Mouse (Mus musculus) liver, postnatal 0 days (tissue): ENCODE results near the gene Pth2r. TPM values are rescaled to one million over a fixed set of nuclear protein-coding genes. Genes with fewer than 3 reads are reported as not detected.

Experiments used
- ATAC-seq: fragments of 200-750 bp; cut with Nextera tagmentation; 2 replicates; pipeline ENCODE4 v1.8.0; 2017; ENCODE audit warnings: mild to moderate bottlenecking, moderate library complexity
- DNase-seq: peaks from one replicate; pipeline ENCODE4 v3.0.0-alpha.2; 2016
- H3K27ac ChIP-seq: fragments of 300-500 bp; sonication (generic); 2 replicates; pipeline ENCODE4 v1.5.1; 2014; ENCODE audit warnings: antibody characterized with exemption, moderate library complexity, mild to moderate bottlenecking, low read depth
- H3K27me3 ChIP-seq: fragments of 300-500 bp; sonication (generic); 2 replicates; pipeline ENCODE4 v1.6.1; 2014; ENCODE audit warnings: low read length, control low read depth, mixed read lengths; ENCODE audit not compliant: insufficient read depth
- H3K36me3 ChIP-seq: fragments of 300-500 bp; sonication (generic); replicated peaks from 2 replicates; pipeline ENCODE4 v1.6.1; 2014; ENCODE audit warnings: mild to moderate bottlenecking, control low read depth, low read length, moderate library complexity, mixed read lengths; ENCODE audit not compliant: insufficient read depth
- H3K4me1 ChIP-seq: fragments of 300-500 bp; sonication (generic); 2 replicates; pipeline ENCODE4 v1.6.1; 2014; ENCODE audit warnings: antibody characterized with exemption, mild to moderate bottlenecking, control low read depth; ENCODE audit not compliant: insufficient read depth
- H3K4me2 ChIP-seq: fragments of 300-500 bp; sonication (generic); 2 replicates; pipeline ENCODE4 v1.6.1; 2014; ENCODE audit warnings: low read depth, mild to moderate bottlenecking, low read length, moderate library complexity, mixed read lengths
- H3K4me3 ChIP-seq: fragments of 300-500 bp; sonication (generic); 2 replicates; pipeline ENCODE4 v1.5.1; 2014; ENCODE audit warnings: low read depth, low read length
- H3K9ac ChIP-seq: fragments of 300-500 bp; sonication (generic); replicated peaks from 2 replicates; pipeline ENCODE4 v1.6.1; 2014; ENCODE audit warnings: mild to moderate bottlenecking, moderate library complexity
- H3K9me3 ChIP-seq: fragments of 300-500 bp; sonication (generic); 2 replicates; pipeline ENCODE4 v1.6.1; 2016; ENCODE audit warnings: mild to moderate bottlenecking, control low read depth, low read length, mixed read lengths
- CTCF ChIP-seq: sonication (generic); IDR thresholded peaks from 2 replicates; pipeline ENCODE4 v1.5.1; 2016; ENCODE audit warnings: antibody characterized with exemption, low read depth
- EP300 ChIP-seq: IDR thresholded peaks from 2 replicates; pipeline ENCODE4 v1.6.1; 2016; ENCODE audit warnings: antibody characterized with exemption, low read depth, mild to moderate bottlenecking
- whole genome bisulfite sequencing: fragments of 180-500 bp; shearing (Covaris S2); extraction: QIAGEN DNeasy Blood & Tissue Kit; methylation state at CpG from one replicate; pipeline ENCODE4 v1.1.7; 2014; ENCODE audit not compliant: insufficient replicate concordance; 5-methylcytosine and 5-hydroxymethylcytosine counted together
- polyA plus RNA-seq: library from polyadenylated mRNA; unstranded; fragments of >200 nt; fragmentation: Nextera tagmentation; extraction: Ambion mirVana; gene quantifications from 2 replicates; pipeline ENCODE4 v1.2.1, GENCODE M21; 2015

The Pth2r gene
- polyA plus RNA-seq, result 0.06 and 0.07 TPM in 2 replicates

DNA sequence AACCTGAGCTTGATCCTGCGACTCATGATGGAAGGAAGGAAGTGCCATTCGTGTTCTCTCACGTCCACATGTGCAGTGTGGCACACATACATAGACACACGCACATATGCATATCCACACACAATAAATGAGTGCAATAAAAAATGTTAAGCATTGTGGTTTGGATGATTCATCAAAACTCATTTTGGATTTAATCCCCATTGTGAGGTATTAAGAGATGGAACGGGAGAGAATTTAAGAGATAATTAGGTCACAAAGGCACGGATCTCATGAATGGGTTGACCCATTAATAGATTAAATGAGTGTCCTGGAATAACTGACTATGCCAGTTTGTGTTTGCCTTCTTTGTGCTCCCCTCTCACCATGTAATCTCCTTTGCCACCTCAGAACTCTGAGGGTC lies at the start of gene Pth2r:
Gene Pth2r (plus strand): TSS at position 301 of the 400 bp plus-strand sequence.
- Histone ChIP-seq H3K9me3 (no peaks in the 10 kb centered on the region), H3K36me3 (no peaks in the 10 kb centered on the region), H3K27me3 (no peaks in the 10 kb centered on the region), H3K27ac (no peak within 1 kb of the TSS), H3K4me3 (no peak within 1 kb of the TSS), H3K4me2 (no peak within 1 kb of the TSS), H3K4me1 (no peaks in the 10 kb centered on the region), H3K9ac (no peak within 1 kb of the TSS)
- WGBS, result 75% methylated on average over 6 of the region's 6 CpGs
- ATAC-seq, result no peak
- TF ChIP-seq CTCF (no peak), EP300 (no peak)
- no peak for DNase-seq

DNA sequence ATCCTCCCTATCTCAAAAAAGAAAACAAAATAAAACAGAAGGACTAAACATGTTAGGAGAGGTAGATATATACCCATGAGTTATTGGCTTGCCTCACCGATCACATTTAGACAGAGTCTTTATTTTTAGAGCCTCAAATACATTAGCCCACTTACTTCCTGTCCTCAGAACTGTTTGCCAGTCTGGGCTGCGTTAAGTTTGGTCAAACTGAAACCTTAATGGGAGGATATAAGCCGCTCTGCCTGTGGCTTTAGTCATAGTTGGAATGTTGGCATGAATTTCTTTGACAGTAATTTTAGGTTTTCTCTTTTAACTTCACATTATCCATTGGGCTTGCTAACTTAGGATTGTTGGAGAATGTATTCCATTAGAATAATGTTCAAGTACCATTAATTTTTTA lies 44.1 kb upstream of the Pth2r start:
- Histone ChIP-seq H3K9ac (no peak overlapping the region), H3K27ac (no peak overlapping the region), H3K4me1 (no peaks in the 10 kb centered on the region), H3K36me3 (peaks cover 28% of the 10 kb centered on the region), H3K9me3 (no peaks in the 10 kb centered on the region), H3K27me3 (no peaks in the 10 kb centered on the region), H3K4me3 (no peak overlapping the region), H3K4me2 (no peak overlapping the region)
- no peak for ATAC-seq
- TF ChIP-seq CTCF (no peak), EP300 (no peak)
- WGBS, result 59% methylated on average over 3 of the region's 3 CpGs
- DNase-seq, result no peak

DNA sequence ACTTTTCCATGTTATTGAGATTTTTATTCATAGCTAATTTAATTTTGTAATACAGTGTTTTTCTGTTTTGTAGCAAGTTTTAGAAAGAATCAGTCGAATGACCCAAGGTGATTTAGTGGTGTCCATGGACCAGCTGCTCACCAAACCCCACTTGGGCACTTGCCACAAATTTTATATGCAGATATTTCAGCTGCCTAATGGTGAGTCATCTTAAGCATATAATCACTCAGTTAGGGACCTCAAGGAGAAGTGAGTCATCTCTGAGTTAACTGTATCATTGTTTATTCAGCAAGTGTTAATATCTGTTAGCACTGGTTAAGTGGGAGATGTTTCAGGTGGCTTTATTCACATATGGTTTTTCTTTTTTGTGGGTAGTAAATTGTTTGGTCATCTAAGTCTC lies 36.2 kb upstream of the Pth2r start:
- DNase-seq, result no peak

DNA sequence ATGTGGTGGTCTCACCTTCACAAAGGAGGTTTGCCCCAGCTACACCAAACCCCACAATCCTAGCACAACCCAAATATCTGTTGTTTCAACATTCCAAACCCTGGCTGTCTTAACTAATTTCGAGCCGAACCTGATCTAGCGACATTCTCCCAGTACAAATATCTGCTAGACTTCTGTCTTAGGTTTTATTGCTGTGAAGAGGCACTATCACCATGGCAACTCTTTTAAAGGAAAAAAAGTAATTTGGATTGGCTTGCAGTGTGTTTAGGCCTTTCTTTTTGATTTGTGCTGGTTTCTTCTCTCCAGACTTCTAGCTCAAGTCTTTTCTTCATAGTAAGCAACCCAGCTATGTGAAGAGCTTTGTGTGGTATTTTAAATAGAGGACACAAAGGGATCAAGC lies 1.4 kb upstream of the Pth2r start:
- no peaks in the 10 kb centered on the region for H3K27me3 ChIP-seq
- no peaks in the 10 kb centered on the region for H3K4me1 ChIP-seq
- no peak for DNase-seq
- ATAC-seq, result no peak
- no peak overlapping the region for H3K4me3 ChIP-seq
- no peak overlapping the region for H3K4me2 ChIP-seq
- WGBS, result 77% methylated on average over 3 of the region's 3 CpGs
- H3K27ac ChIP-seq, result no peak overlapping the region
- H3K9ac ChIP-seq, result no peak overlapping the region
- H3K36me3 ChIP-seq, result no peaks in the 10 kb centered on the region
- no peaks in the 10 kb centered on the region for H3K9me3 ChIP-seq
- TF ChIP-seq EP300 (no peak), CTCF (no peak)

More for the DNA sequence above, 36.2 kb upstream of the Pth2r start:
- Histone ChIP-seq H3K4me2 (no peak overlapping the region), H3K27ac (no peak overlapping the region), H3K36me3 (peaks cover 13% of the 10 kb centered on the region), H3K27me3 (no peaks in the 10 kb centered on the region), H3K9me3 (no peaks in the 10 kb centered on the region), H3K4me1 (no peaks in the 10 kb centered on the region), H3K4me3 (no peak overlapping the region), H3K9ac (no peak overlapping the region)
- TF ChIP-seq EP300 (no peak), CTCF (no peak)
- 88% methylated on average over 1 of the region's 1 CpGs for WGBS
- no peak for ATAC-seq

DNA sequence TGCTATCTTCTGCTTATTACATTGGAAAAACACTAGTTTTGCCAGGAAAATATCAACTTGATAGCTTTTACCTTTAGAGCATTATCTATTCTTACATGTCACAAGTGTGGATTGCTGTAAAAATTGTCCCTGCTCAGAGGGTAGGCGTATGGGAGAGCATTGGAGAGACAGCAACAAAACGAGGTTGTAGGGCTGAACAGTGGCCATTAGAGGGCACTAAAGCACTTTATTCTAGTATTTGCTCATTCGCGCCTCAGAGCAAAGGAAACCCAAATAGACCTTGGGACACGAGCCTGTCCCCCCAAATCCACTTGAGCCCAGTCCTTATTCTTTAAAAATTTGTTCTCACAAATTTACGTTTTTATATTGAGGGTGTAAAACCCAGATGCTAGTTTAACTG lies 910 bp downstream of the Pth2r start:
- no peaks in the 10 kb centered on the region for H3K36me3 ChIP-seq
- TF ChIP-seq CTCF (peak; percentile 67), EP300 (no peak)
- 9% methylated on average over 6 of the region's 6 CpGs for WGBS
- H3K4me2 ChIP-seq, result no peak overlapping the region
- H3K27ac ChIP-seq, result no peak overlapping the region
- no peaks in the 10 kb centered on the region for H3K9me3 ChIP-seq
- no peaks in the 10 kb centered on the region for H3K4me1 ChIP-seq
- no peak overlapping the region for H3K4me3 ChIP-seq
- DNase-seq, result peak; percentile 30
- H3K27me3 ChIP-seq, result no peaks in the 10 kb centered on the region
- no peak overlapping the region for H3K9ac ChIP-seq
- ATAC-seq, result no peak

DNA sequence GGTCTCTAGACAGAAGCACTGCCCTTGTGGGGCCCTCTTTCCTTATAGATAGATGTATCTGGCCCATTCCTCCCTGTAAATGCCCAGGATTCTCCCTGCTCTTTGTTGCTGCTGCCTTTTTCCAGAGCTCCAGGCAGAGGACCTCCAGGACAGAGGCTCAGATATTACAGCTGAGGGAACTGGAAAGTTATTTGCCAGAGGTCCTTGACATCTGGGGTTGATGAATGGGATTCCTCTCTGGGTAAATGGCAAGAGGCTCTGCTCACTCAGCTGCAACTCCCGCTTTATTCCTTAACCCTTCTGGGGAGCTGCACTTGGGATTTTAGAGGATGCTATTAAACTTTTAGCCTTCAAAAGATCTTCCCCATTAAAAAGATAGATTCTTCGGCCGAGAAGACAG lies 26.6 kb downstream of the Pth2r start:
- H3K4me1 ChIP-seq, result no peaks in the 10 kb centered on the region

More for the DNA sequence above, 26.6 kb downstream of the Pth2r start:
- H3K9me3 ChIP-seq, result no peaks in the 10 kb centered on the region
- peaks cover 11% of the 10 kb centered on the region for H3K27me3 ChIP-seq
- no peak overlapping the region for H3K27ac ChIP-seq
- DNase-seq, result no peak
- 75% methylated on average over 3 of the region's 3 CpGs for WGBS
- no peak overlapping the region for H3K4me2 ChIP-seq
- no peaks in the 10 kb centered on the region for H3K36me3 ChIP-seq
- ATAC-seq, result no peak
- no peak overlapping the region for H3K9ac ChIP-seq
- TF ChIP-seq EP300 (no peak), CTCF (no peak)
- H3K4me3 ChIP-seq, result no peak overlapping the region
